Mouse (Mus musculus): ENCODE results near the gene Naa80. TPM values are rescaled to one million over a fixed set of nuclear protein-coding genes. Genes with fewer than 3 reads are reported as not detected.
"Not testable (repeated sequence)": the region's sequence is repeated elsewhere in the genome, so short reads cannot be mapped to it uniquely, and the experiment has no call there.

Naa80 gene
- total RNA-seq, 2 experiments from 2014 or later, result 25.8 to 49.0 TPM

DNA sequence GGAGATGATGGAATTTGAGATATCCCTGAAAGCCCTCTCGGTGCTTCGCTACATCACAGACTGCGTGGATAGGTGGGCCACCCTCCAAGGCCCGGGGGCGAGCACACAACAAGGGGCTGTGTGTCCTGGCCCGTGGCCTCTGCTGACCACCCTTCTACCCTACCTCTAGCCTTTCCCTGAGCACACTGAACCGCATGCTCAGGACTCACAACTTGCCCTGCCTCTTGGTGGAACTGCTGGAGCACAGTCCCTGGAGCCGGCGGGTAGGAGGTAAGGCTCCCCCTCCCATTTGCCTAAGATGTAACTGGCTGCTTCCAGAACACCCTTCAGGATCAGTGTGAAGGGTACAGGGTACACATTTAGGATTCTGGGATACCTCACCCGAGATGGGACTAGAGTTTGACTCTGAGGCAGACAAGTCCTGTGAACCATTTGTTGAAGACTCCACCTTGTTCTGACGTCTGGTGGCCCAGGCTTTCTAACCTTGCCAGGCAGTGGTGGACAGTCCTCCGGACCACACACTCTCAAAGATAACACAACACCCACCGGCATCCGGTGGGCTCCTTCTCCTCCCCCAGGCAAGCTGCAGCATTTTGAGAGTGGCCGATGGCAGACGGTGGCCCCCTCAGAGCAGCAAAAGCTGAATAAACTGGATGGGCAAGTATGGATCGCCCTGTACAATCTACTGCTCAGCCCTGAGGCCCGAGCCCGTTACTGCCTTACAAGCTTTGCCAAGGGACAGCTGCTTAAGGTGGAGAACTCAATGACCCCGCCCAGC is 29.2 kb upstream of the Naa80 start:
- no peak for ATAC-seq (replicated peaks; ENCODE audit: low FRiP score, low TSS enrichment, poor library complexity, severe bottlenecking)

DNA sequence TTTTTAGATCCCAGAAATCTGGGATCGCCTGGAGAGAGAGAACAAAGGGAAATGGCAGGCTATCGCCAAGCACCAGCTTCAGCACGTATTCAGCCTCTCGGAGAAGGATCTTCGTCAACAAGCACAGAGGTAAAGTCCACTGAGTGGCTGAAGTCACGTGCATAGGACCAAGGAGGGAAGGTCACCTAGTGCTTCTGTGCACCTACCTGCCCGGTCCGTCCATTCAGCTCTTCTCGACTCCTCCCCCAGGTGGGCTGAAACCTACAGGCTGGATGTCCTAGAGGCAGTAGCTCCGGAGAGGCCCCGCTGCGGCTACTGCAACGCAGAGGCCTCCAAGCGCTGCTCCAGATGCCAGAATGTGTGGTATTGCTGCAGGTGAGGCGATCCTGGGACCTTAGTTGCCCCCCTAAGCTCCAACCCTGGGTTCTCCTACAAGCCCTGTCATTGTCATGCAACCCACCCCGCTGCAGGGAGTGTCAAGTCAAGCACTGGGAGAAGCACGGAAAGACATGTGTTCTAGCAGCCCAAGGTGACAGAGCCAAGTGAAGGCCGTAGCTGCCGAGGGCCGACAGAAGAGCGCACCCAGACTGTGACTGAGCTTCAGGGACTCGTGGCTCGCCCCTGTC is 28.1 kb upstream of the Naa80 start:
- no peak for ATAC-seq (replicated peaks; ENCODE audit: low FRiP score, low TSS enrichment, poor library complexity, severe bottlenecking)

DNA sequence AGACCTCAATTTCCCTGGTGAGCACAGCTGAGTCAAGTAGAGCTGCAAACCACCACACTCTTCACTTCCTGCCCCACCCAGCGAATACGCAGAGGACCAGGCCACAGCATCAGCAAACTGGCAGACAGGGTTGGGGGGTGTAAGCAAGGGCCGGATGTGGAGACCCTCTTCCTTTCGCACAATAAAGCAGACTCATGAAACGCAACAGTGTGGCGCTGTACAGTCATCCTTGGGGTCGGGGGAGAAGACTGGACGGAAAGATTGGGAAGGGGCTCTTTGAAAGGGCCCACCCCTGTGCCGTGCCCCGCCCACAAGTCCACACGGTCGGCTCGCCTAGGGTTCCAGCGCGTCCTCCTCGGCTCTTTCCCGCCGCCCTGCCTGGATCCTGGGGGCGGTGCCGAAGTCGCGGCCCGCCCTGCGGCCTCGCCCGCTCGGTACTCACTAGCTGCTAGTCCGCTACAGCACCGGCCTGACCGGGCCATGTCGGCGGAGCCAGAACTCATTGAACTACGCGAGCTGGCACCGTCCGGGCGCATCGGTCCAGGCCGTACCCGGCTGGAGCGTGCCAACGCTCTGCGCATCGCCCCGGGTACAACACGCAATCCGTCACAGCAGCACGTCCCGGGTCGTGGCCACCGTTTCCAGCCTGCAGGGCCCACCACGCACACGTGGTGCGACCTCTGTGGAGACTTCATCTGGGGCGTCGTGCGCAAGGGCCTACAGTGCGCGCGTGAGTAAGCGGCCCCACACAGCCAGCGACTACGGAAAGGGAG is 27.4 kb upstream of the Naa80 start, which contains the start of gene Rassf1:
Rassf1 (plus strand) TSS at position 439 of the 773 bp plus-strand sequence.
- peak; percentile 16; the same call in 1 of the 2 replicates for ATAC-seq (replicated peaks; ENCODE audit: low FRiP score, low TSS enrichment, poor library complexity, severe bottlenecking)

DNA sequence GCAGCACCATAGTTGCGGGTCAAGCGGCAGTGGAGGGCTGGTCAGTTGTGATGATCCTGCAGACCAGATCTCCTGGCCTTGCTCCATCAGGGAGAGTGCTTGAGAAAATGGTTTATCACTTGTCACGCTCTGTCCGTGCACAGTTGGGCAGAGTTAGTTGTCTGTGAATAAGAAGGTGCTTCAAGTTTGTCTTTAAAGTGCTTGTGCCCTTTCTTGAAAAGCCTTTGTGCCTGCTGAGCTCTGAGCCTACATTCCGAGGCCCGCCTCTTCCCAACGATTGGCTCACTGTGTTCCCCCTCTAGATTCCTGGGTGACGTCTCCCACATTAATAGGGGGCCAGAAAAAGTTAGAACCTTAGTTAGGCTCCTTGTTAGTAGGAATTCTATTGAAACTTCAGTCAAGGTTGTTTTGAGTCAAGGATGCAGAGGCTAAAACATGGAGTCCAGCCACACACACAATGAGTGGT is 26.8 kb upstream of the Naa80 start:
- no peak for ATAC-seq (replicated peaks; ENCODE audit: low FRiP score, low TSS enrichment, poor library complexity, severe bottlenecking)

DNA sequence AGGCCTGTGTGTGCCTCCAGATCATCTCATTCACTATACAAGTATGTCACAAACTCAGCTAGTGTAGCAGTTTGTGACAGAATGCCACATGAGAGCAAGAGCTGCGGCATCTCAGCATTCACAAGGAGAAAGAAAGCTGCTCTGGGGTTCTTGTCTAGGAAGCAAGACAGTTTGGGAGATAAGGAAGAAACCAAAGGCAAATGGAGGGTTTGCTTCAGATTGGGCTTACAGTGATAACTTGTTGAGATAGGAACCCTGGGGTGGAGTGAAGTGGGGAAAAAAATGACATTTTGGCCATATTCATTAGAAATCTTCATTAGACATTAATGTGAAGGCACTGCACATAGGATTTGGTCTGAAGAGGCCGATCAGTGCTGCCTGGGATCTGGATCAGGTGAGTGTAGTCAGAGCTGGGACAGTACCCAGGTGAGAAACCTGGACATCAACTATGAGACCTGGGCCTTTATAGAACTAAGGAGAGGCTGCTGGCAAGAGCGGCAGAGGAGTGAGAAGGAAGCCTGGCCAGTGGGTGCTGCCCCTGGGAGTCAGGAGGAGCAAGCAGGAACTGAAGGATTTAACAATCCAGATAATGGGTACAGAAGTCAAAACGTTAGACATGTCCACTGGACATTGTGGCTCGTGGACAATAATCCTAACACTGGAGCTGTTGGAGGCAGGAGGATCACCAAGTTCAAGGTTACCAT is 25.8 kb upstream of the Naa80 start:
- ATAC-seq (replicated peaks; ENCODE audit: low FRiP score, low TSS enrichment, poor library complexity, severe bottlenecking), result no peak

DNA sequence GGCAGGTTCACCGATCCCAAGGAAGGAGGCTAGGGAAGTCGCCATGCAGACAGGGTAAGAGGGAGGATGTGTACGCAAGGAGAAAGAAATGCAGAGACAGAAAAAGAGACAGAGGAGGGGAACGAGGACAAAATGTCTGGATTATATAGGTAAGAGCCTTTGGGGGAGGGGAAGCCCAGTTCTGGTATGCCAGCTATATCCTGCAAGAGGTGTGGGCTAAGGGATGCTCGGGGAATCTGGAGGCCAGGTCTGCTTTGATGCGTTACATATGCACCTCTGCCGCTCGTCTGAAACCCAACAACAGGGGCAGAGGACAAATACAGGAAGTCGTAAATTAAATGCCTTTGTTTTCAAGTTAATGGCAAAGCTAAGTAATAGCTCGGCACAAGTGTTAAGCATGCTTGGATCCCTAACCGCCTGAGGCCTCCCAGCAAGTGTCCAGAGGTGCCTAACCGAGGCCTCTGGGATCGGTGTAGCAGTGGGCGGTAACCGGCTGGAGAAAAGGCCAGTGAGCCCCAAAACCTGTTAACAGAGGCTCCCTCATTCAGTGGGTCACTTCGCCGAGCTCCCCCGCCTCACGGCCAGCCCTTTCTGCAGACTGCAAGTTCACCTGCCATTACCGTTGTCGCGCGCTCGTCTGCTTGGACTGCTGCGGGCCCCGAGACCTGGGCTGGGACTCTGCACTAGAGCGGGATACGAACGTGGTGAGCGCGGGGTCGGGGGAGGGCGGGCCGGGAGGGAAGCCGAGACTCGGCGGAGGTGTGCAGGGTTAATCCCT is 25.0 kb upstream of the Naa80 start:
- ATAC-seq (replicated peaks; ENCODE audit: low FRiP score, low TSS enrichment, poor library complexity, severe bottlenecking), result no peak

DNA sequence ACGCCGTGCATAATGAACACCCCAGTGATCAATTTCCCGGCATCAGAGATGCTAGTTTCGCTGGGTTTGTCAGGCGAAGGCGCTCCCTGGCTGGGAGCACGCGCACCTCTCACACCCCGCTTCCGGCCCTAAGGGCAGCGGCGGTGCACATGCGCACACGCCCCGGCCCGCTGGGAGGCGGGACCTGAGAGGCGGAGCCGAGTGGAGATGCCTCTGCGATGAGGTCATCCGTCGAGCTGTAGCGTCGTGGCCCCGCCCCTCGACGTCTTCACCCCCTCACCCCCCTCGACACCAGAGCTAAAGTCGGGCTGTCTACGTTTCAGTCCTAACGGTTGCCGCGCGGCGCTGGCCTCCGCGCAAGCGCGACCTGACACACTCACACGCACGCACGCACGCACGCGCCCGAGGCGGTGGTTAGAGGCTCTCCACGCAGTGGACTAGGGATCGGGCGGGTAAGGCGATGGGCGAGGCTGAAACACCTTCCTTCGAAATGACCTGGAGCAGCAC is 24.3 kb upstream of the Naa80 start:
- ATAC-seq (replicated peaks; ENCODE audit: low FRiP score, low TSS enrichment, poor library complexity, severe bottlenecking), result peak; percentile 86

DNA sequence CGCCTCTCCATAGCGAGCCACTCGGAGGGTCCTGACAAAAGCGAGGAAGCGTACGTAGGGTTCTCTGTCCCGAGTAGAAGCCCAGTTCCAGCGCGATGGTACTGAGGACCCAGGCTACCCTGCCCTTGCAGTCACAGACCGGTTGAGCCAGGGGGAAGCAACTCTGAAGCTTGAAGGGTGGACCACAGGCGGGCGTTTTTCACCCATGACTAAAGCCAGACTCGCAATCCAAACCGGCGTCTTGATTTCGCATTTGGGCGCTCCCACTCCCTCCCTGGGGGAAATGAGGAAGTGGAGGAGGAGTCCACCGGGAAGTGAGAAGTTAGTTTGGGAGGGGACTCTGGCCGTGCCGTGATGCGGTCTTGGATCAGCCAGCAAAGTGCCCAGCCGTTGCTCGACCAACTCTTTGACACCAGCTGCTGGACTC is 23.6 kb upstream of the Naa80 start:
- peak; percentile 3; the same call in 1 of the 2 replicates for ATAC-seq (replicated peaks; ENCODE audit: low FRiP score, low TSS enrichment, poor library complexity, severe bottlenecking)

DNA sequence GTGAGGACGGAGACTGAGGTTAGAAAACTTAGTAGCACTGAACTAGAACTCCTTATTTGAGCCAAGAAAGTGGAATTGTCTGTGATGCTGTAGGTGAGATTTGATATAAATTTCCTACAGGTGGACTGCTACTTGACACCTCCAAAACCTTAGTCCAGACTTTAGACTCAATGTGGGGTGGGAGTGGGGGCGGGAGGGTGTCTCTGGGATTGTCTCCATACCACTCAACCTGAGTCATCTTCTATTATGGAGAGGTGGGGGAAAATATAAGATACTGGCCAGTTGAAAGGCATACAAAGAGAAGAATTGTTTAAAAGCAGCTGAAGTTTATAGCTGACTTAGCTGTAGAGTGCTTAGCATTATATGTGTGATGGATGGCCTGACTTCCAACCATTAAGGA is 23.0 kb upstream of the Naa80 start:
- ATAC-seq (replicated peaks; ENCODE audit: low FRiP score, low TSS enrichment, poor library complexity, severe bottlenecking), result no peak

DNA sequence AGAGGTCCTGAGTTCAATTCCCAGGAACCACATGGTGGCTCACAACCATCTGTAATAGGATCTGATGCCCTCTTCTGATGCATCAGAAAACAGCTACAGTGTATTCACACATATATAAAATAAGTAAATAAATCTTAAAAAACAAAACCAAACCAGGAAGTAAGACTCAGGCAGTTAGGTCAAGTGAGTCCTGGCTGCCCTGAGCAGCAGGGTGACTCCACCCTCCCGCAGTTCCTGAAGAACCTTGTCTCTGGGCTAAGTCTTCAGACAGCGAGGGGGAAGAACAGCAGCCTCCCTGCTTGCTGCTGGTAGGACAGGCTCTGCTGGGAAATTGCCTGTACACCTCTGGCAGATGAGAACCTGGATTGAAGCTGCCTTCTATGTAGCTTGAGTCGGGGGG is 22.3 kb upstream of the Naa80 start:
- ATAC-seq (replicated peaks; ENCODE audit: low FRiP score, low TSS enrichment, poor library complexity, severe bottlenecking), result no peak

DNA sequence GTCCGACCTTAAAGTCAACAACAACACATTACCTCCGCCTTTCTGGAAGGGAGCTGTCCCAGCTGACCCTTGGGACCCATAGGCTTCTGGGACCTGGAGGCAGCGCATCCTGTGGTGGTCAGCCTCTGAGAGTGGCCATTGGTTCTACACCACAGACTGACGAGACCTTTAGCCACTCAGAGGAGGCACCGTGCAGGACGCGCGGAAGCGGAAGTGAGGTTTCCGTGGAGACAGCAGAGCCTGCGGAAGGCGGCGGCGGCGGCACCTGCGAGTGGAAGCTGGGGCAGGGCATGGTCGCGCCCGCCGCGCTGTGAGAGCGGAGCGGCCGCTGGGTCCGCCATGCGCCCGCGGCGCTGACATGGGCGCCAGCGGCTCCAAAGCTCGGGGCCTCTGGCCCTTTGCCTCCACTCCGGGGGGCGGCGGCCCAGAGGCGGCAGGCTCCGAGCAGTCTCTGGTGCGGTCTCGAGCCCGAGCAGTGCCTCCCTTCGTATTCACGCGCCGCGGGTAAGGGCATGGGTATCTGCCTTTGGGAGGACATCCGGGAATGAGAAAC is 15.6 kb upstream of the Naa80 start, which contains the start of gene Tusc2:
Tusc2 (plus strand) TSS at position 227 of the 553 bp plus-strand sequence.
- peak; percentile 91 for ATAC-seq (replicated peaks; ENCODE audit: low FRiP score, low TSS enrichment, poor library complexity, severe bottlenecking)

DNA sequence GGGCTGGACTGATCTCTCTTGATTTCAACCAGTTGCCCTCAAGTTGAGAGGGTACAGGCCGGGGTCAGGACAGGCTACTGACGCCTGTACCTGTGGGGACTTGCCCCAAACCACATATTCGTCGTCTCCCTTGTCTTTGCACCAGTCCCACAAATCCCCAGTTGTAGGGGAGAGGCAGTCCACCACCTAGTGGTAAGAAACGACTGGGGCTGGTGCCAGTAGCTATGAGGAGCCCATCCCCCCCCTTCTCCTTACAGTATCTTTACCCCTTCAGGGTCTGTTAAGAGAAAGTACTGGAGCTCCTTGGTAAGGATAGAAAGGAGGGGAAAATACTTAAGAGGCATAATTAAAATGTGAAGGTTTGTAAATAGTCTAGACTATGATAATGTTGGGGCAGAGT is 13.1 kb upstream of the Naa80 start:
- ATAC-seq (replicated peaks; ENCODE audit: low FRiP score, low TSS enrichment, poor library complexity, severe bottlenecking), result not testable (repeated sequence)

DNA sequence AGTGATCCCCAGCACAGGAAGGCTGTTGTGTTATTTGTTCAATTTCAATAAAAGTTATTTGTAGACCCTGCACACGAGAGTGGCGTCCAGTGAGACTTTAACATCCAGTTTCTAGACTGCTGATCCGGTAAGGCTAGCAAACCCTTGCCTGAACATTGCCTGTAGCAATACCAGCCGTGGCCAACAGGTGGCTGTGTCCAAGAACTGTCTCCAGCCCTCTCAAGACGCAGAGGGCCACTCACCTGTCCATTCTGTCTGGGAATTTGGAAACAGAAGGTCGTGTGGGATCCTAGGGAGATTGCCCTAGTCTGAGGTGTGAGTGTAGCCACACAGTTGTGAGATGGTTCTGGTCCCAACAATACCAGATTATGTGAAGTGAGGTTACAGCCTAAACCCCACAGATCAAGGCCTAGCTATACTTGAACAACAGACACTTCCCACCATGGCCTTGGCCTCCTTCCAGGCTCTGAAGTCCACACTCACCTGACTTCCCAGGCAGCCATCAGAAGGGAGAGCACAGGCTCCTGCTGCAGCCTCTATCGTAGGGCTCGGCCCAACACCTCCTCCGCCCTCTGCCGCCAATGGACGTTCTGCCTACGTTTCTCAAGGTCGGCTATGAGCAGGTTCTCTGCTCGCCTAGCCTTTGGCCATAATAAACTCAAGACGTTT is 12.5 kb upstream of the Naa80 start:
- no peak for ATAC-seq (replicated peaks; ENCODE audit: low FRiP score, low TSS enrichment, poor library complexity, severe bottlenecking)

DNA sequence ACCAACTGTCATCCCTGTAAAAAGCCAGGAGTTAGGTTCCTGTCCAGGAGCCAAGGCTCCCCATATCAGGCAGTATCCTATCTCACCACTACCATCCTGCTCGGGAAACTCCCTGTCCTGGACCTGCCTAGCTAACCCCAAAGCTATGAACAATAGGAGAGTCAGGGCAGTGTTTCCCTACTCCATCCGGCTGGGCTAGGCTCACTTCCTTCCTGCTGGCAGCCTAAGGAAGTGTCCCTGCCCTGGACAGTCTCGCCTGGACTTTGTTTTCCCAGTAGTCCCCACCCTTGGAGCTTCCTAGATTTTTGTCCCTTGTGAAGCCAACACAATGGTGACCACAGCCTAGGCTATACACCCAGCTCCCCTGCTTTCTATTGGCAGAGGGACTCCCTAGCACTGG is 11.8 kb upstream of the Naa80 start:
- ATAC-seq (replicated peaks; ENCODE audit: low FRiP score, low TSS enrichment, poor library complexity, severe bottlenecking), result no peak

DNA sequence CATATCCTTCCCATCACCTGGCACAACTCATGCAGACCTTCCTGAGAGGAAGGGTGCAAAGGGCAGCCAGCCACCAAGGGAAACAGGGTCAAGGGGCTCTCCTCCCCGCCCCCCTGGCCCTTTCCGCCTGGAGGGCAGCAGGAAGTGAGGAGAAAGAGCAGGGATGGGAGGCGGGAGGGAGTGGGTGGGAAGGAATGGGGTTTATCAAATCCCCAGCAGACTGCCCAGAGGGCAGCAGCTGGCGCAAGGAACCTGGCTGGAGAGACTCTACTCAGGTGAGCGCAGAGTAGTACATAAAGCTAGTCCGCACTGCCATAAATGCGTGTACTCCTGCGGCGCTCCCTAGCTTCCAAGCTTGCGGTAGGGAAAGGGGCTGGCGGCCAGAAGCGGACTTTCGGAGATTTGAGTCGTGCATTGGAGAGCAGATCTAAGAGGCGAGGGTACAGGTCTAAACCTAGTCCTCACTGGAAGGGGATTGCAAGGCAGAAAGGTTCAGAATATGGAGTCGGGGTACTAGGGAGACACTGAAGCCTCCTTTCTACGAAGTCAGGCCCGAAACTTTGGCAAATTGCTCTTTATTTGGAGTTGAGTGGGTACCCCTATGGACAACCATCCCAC is 10.9 kb upstream of the Naa80 start, which contains the start of gene Hyal2:
Hyal2 (plus strand) TSS at position 244 of the 618 bp plus-strand sequence.
- no peak for ATAC-seq (replicated peaks; ENCODE audit: low FRiP score, low TSS enrichment, poor library complexity, severe bottlenecking)

DNA sequence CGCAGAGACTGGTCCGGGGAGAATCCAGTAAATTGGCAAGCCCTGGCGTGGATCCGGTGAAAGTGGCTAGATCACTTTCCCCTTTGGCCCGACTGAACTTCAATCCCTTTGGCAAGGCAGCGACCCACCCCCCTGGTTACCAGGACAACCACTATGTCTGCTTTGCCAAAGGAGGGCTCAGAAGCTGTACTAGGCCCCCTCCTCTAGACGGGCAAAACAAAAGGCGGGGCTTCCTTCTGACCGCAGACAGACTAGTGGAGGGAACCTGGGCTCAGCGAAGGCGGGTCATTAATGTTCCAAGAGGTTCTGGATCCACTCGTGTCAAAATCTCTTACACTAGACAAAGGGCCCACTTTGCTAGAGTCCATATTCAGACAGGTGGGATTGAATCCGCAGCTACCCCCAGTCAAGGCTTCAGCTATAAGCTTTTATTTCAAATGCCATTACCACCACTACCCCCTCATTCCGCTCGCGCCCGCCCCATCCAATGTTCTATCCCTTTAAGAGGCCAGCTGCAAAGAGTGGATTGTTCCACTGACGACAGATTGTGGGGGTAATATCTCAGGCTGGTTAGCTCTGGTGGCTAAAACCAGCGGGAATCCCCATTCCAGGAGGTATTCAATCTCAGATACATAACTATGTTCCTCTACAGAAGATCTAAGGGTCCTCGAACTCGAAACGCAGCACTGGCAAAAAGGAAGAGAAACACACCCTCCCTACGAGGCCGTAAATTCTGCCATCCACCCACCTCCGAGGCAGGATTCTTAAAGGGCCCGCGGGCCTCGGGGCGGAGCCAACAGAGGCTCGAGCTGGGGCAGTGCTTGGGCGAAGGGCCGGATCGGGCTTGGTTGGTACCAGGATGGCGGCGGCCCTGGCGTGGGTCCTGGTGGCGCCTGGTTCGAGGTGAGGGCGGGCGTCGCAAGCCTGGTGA is 10.1 kb upstream of the Naa80 start:
- ATAC-seq (replicated peaks; ENCODE audit: low FRiP score, low TSS enrichment, poor library complexity, severe bottlenecking), result peak; percentile 55
